Mouse (Mus musculus): ENCODE measurements at regions not wholly inside any gene's neighbourhood (a gene's known extent, or its start where the extent isn't known, plus 50 kb on each side); places are given as distances from the start of the nearest gene placed in this dataset.

DNA sequence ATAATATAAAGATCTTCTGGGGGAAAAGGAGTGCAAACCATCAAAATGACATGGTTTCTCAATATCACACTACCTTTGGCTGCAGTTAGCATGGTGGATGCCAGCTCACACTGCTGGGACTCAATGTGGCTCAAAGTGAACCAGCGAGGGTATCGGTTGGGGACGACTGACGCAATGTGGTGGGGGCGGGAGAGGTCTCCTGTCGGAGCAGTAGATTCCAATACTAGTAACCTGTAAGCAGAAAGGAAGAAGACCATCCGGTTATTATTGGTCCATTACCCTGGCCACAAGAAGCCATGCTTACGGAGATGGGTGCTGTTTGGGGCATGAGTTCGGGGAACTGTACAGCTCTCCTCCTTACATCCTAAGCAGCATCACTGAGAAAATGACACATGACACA is 313.3 kb upstream of the Smim15 start:
- DNase-seq: no peak
- Histone ChIP-seq H3K4me1 (ENCODE audit: control insufficient read depth, insufficient read depth, low read length) (no peaks in the 10 kb centered on the region; the same call in 1 of the 2 replicates), H3K27ac (ENCODE audit: insufficient read depth, low read length) (no peak overlapping the region), H3K4me3 (replicated peaks; ENCODE audit: insufficient read depth, low read depth, low read length) (no peak overlapping the region), H3K27me3 (ENCODE audit: control insufficient read depth, insufficient read depth, low read length) (no peaks in the 10 kb centered on the region)
- TF ChIP-seq CTCF (IDR thresholded peaks at IDR 0.05; ENCODE audit: borderline replicate concordance, insufficient read depth, low read depth, low read length) (no peak), POLR2A (IDR thresholded peaks at IDR 0.05; ENCODE audit: borderline replicate concordance, insufficient read depth, low read length) (no peak)
- WGBS: 88% methylated on average over 9 of the region's 9 CpGs

DNA sequence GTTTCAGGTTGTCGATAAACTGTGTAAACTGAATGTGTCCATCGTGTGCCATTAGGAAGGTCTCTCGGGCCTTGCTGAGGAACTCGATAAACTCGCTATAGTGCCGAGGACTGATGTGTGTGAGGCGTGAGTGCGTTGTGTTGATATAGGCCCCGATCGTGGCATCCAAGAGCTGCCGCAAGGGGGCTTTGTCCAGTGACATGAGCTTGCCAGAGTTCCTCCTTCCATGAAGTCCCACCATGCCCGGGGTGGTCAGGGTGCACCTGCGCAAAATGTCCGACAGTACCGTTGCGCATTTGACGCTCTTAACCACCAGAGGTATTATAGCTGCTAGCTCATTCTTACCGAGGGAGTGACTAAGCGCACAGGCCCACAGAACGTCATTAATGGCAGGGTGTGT is 317.8 kb upstream of the Smim15 start:
- no peak overlapping the region for H3K4me3 ChIP-seq (replicated peaks; ENCODE audit: insufficient read depth, low read depth, low read length)
- TF ChIP-seq CTCF (IDR thresholded peaks at IDR 0.05; ENCODE audit: borderline replicate concordance, insufficient read depth, low read depth, low read length): no peak
- TF ChIP-seq POLR2A (IDR thresholded peaks at IDR 0.05; ENCODE audit: borderline replicate concordance, insufficient read depth, low read length): no peak
- WGBS: 95% methylated on average over 20 of the region's 20 CpGs
- no peak overlapping the region for H3K27ac ChIP-seq (ENCODE audit: insufficient read depth, low read length)
- no peaks in the 10 kb centered on the region for H3K4me1 ChIP-seq (ENCODE audit: control insufficient read depth, insufficient read depth, low read length)
- no peaks in the 10 kb centered on the region for H3K27me3 ChIP-seq (ENCODE audit: control insufficient read depth, insufficient read depth, low read length)
- no peak for DNase-seq

DNA sequence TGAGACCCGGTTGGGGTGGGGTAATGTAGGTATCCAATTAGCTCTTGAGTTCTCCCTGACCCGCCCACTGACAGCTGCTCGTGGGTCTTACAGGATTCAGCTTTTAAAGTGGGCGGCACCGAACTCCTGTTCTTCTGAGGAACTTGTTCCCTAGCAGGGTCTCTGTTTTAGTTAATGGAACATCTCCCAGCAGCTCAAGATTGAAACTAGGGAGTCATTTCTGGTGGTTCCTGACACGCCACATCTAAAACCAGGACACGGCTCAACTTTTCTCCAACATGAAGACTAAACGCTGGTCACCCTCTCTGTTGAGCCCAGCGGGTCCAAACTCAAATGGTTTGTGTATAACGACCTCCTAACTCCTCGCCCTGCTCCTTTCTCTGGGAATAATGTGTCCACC is 322.3 kb upstream of the Smim15 start:
- no peak overlapping the region for H3K4me3 ChIP-seq (replicated peaks; ENCODE audit: insufficient read depth, low read depth, low read length)
- no peak for TF ChIP-seq POLR2A (IDR thresholded peaks at IDR 0.05; ENCODE audit: borderline replicate concordance, insufficient read depth, low read length)
- TF ChIP-seq CTCF (IDR thresholded peaks at IDR 0.05; ENCODE audit: borderline replicate concordance, insufficient read depth, low read depth, low read length): no peak
- H3K4me1 ChIP-seq (ENCODE audit: control insufficient read depth, insufficient read depth, low read length): no peaks in the 10 kb centered on the region; the same call in 1 of the 2 replicates
- H3K27me3 ChIP-seq (ENCODE audit: control insufficient read depth, insufficient read depth, low read length): no peaks in the 10 kb centered on the region
- no peak overlapping the region for H3K27ac ChIP-seq (ENCODE audit: insufficient read depth, low read length)
- DNase-seq: no peak
- WGBS: 88% methylated on average over 11 of the region's 11 CpGs

DNA sequence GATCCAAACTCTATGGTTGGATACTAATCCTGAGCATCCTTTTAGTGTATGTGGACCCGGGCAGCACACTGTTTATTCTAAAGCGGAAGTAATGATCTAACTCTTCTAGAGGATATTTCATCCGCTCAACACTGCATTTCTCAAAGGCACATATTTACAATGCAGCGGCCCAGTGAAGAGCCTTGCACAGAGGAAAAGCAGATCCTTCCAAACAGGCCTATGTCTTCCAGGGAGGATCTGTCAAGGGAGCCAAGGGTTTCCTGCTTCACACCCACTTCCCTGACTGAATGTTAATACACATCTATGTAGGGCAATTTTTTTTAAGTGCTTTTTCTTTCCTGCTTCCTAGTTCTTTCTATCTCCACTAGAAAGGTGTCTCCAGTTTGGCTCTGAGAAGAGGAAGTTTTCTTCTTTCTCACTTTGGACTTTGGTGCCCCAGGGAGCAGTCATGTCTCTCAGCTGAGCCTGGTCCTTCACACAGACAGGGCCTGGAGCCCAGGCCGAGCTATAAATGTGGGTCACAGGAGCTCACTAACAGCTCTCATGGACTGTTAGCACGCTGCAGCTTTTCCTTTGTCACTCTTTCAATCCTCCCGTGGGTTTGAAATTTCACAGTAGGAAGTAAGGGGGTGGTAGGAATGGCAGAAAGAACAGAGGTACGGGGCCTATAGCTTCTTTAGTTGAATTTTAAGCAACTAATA is 323.2 kb upstream of the Smim15 start:
- 77% methylated on average over 8 of the region's 8 CpGs for WGBS
- no peak for TF ChIP-seq POLR2A (IDR thresholded peaks at IDR 0.05; ENCODE audit: borderline replicate concordance, insufficient read depth, low read length)

DNA sequence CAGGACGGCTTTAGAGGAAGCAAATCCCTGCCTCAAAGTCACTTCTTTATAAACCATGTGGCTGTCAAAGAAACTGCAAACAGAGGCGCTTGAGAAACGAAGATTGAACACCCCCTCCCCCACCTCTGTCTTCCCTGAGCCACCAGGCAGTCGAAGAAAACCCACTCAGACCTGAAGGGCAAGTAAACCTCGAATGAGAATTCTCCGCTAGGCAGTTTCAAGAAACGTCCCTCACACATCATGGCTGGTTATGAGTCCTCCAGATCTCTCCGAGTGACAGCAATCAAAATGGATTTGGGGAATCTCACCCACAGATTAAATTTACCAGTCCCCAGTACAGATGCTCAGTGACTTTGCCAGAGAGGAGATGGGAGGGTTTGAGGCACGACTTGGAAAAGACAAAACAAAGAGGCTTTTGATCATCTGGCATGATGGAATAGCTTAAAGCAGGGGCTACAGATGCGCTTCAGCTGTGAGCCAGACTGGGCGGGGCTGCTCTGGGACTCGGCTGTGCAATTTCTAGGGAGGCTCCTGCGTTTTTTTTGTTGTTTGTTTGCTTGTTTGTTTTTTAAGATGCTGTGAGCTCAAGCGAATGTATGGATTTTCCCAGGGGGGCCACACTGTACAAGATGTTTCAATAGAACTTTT is 325.1 kb upstream of the Smim15 start:
- Histone ChIP-seq H3K4me3 (replicated peaks; ENCODE audit: insufficient read depth, low read depth, low read length) (no peak overlapping the region), H3K27ac (ENCODE audit: insufficient read depth, low read length) (no peak overlapping the region), H3K4me1 (ENCODE audit: control insufficient read depth, insufficient read depth, low read length) (no peaks in the 10 kb centered on the region; the same call in 1 of the 2 replicates), H3K27me3 (ENCODE audit: control insufficient read depth, insufficient read depth, low read length) (no peaks in the 10 kb centered on the region)
- TF ChIP-seq POLR2A (IDR thresholded peaks at IDR 0.05; ENCODE audit: borderline replicate concordance, insufficient read depth, low read length): no peak
- no peak for TF ChIP-seq CTCF (IDR thresholded peaks at IDR 0.05; ENCODE audit: borderline replicate concordance, insufficient read depth, low read depth, low read length)
- WGBS: 23% methylated on average over 14 of the region's 14 CpGs
- DNase-seq: no peak

More for the DNA sequence above, 323.2 kb upstream of the Smim15 start:
- Histone ChIP-seq H3K4me1 (ENCODE audit: control insufficient read depth, insufficient read depth, low read length) (no peaks in the 10 kb centered on the region; the same call in 1 of the 2 replicates), H3K27me3 (ENCODE audit: control insufficient read depth, insufficient read depth, low read length) (no peaks in the 10 kb centered on the region), H3K4me3 (replicated peaks; ENCODE audit: insufficient read depth, low read depth, low read length) (no peak overlapping the region), H3K27ac (ENCODE audit: insufficient read depth, low read length) (no peak overlapping the region)
- DNase-seq: no peak

DNA sequence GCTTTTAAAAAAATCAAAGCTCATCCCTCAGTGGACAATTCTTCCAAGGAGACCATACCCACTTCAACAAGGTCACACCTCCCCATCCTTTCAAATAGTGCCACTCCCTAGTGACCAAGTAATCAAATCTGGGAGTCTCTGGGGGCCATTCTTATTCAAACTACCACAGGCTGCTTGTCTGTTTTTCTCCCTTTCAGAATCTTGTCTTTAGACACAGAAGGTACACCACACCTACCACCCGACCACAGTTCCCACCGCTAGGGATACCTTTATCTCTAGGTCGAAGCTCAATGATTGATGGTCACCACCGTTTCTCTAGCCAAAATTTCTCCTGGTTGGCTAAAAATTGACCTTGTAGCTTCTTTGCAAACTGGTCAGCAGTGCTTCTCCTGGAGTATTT is 328.6 kb upstream of the Smim15 start:
- no peak overlapping the region for H3K27ac ChIP-seq (ENCODE audit: insufficient read depth, low read length)
- H3K4me1 ChIP-seq (ENCODE audit: control insufficient read depth, insufficient read depth, low read length): no peaks in the 10 kb centered on the region; the same call in 1 of the 2 replicates
- H3K4me3 ChIP-seq (replicated peaks; ENCODE audit: insufficient read depth, low read depth, low read length): no peak overlapping the region
- DNase-seq: no peak
- no peaks in the 10 kb centered on the region for H3K27me3 ChIP-seq (ENCODE audit: control insufficient read depth, insufficient read depth, low read length)
- WGBS: 98% methylated on average over 4 of the region's 4 CpGs
- TF ChIP-seq POLR2A (IDR thresholded peaks at IDR 0.05; ENCODE audit: borderline replicate concordance, insufficient read depth, low read length) (no peak), CTCF (IDR thresholded peaks at IDR 0.05; ENCODE audit: borderline replicate concordance, insufficient read depth, low read depth, low read length) (no peak)

DNA sequence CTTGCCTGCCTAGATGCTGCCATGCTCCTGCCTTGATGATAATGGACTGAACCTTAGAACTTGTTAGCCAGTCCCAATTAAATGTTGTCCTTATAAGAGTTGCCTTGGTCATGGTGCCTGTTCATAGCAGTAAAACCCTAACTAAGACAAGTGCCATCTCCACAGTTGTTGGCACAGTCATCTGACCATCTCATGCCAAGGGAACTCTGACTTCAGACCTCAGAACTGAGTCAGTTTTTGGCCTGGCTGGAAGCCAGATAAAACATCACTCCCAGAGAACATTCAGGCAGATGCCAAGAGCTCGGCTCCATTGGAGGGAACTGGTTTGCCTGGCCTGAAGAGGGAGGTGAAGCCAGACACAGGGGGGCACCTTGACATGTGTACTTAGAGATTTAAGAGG is 330.2 kb upstream of the Smim15 start:
- TF ChIP-seq POLR2A (IDR thresholded peaks at IDR 0.05; ENCODE audit: borderline replicate concordance, insufficient read depth, low read length) (no peak), CTCF (IDR thresholded peaks at IDR 0.05; ENCODE audit: borderline replicate concordance, insufficient read depth, low read depth, low read length) (no peak)
- 21% methylated on average over 1 of the region's 1 CpGs for WGBS
- DNase-seq: no peak
- Histone ChIP-seq H3K4me3 (replicated peaks; ENCODE audit: insufficient read depth, low read depth, low read length) (no peak overlapping the region), H3K27me3 (ENCODE audit: control insufficient read depth, insufficient read depth, low read length) (no peaks in the 10 kb centered on the region), H3K4me1 (ENCODE audit: control insufficient read depth, insufficient read depth, low read length) (no peaks in the 10 kb centered on the region), H3K27ac (ENCODE audit: insufficient read depth, low read length) (no peak overlapping the region)

DNA sequence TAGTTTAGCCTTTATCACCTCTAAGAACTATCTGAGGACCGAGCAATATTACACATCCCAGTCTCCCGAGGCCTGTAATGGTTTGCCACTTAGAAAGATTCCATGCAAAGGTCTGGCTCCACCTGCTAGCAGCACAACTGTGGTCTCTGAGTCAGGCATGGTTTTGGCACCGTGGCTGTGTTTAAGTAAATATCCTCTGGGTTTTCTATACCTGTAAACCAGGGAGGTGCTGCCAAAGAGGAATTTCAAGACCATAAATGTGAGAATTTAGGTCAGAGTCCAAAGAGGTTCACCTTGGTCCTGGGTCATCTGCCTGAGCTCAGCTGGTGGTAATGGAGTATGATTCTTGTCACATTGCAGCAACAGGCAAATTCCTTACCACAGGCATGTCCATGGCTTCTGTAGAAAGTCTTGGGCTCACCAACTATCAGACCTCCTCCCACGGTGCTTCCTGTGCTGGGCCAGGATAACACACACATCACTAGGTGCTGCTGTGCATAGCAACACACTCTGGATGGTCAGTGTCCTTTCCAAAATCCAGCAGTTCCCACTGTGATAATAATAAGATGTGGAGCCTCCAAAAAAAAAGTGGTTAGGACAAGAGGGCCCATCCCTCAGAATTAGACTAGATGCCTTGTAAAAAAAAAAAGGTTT is 332.8 kb upstream of the Smim15 start:
- WGBS: 85% methylated on average over 4 of the region's 4 CpGs

More for the DNA sequence above, 332.8 kb upstream of the Smim15 start:
- Histone ChIP-seq H3K27ac (ENCODE audit: insufficient read depth, low read length) (no peak overlapping the region), H3K27me3 (ENCODE audit: control insufficient read depth, insufficient read depth, low read length) (no peaks in the 10 kb centered on the region), H3K4me1 (ENCODE audit: control insufficient read depth, insufficient read depth, low read length) (no peaks in the 10 kb centered on the region), H3K4me3 (replicated peaks; ENCODE audit: insufficient read depth, low read depth, low read length) (no peak overlapping the region)
- TF ChIP-seq POLR2A (IDR thresholded peaks at IDR 0.05; ENCODE audit: borderline replicate concordance, insufficient read depth, low read length): no peak
- no peak for TF ChIP-seq CTCF (IDR thresholded peaks at IDR 0.05; ENCODE audit: borderline replicate concordance, insufficient read depth, low read depth, low read length)
- DNase-seq: no peak

Measured in cerebellum, adult 2 months (tissue).